In the genomic region with DNA sequence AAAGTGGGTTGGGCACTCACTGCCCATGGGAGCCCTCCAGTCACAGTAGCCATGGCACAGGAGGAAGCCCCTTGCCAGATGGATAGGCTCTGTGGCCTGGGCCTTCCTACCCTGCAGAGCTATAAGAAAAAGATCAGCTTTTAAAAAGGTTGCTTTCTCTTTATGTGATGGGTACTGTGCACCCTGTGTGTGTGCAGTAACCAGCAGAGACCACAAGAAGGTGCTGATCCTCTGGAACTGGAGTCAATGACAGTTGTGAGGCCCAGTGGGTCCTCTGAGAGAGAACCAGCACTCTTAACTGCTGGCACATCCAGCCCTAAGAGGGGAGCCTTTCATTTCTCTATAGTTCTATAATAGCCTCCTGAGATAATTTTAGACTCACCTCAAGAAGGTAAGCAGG, we compare ENCODE assay signal across 1 mouse cellular context.
TF ChIP-seq lines count a peak whose summit lies in the region.

No protein-coding gene starts in this region.

TF ChIP-seq in CH12.LX, 34 proteins besides CTCF, POLR2A, EP300 and RAD21:
- TF ChIP-seq MXI1 (IDR thresholded peaks at IDR 0.05; ENCODE audit: low read depth, low read length) (no peak), CHD2 (IDR thresholded peaks at IDR 0.05; ENCODE audit: low read length) (no peak), KAT2A (IDR thresholded peaks at IDR 0.05; ENCODE audit: insufficient replicate concordance, low read length) (no peak), SMC3 (IDR thresholded peaks at IDR 0.05; ENCODE audit: low read depth, low read length) (peak; percentile 52)
